Mouse (Mus musculus) inflammation-experienced regulatory T-cells, adult 6 months (primary cell): Measurements from ENCODE around the gene Gm47969. TPM values are rescaled to one million over a fixed set of nuclear protein-coding genes. Genes with fewer than 3 reads are reported as not detected.
A peak's percentile ranks its signal among the peaks of the same experiment; 100 is the strongest.
"Not testable (repeated sequence)": the region's sequence is repeated elsewhere in the genome, so short reads cannot be mapped to it uniquely, and the experiment has no call there.

Source experiments
- ATAC-seq: one replicate; pipeline ENCODE4 v1.8.0; 2017
- polyA plus RNA-seq, 3 experiments: library from polyadenylated mRNA; unstranded; fragments of 100-300 nt; shearing (Covaris generic); gene quantifications; one replicate each; pipeline ENCODE4 v1.2.1; 2017

Gm47969 gene
- polyA plus RNA-seq: not detected

DNA sequence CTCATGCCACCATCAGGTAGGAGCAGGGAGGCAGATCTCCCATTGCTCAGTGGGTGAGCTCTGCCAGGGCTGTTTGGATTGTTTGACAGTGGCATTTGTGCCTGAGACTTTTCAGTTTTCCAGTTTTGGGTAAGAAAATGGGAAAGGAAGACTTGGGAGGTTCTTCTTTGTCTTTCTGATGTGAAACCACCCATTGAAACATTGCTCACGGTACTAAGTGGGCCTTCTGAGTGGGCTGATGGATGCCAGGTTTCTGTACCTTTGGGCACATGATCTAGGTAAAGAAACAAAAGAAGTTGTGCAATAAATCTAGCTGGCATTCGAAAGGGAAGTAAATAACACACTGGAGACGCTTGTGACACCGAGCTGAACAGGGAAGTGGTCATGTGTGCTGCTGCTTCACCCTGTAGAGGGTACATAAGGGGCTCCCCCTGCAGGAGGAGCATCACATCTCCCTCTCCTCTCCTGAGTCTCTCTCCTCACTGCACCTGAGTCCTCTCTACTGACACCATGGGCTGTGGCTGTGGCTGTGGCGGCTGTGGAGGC, at the start of gene Gm47969:
Gene Gm47969 (plus strand): TSS at position 51 of the 546 bp plus-strand sequence.
- ATAC-seq: no peak

DNA sequence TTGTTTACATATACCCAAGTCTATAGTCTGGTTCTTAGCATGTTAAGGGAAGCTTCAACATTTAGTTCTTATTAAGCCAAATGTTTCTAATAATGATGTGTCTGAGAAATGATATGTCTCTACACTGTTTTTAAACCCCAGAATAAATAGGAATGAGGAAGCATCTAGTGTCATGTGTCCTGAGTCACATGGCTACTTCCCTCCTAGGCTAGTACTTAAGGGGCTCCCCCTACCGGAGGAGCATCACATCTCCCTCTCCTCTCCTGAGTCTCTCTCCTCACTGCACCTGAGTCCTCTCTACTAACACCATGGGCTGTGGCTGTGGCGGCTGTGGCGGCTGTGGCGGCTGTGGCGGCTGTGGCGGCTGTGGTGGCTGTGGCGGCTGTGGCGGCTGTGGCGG, 44.4 kb upstream of the Gm47969 start, which contains the start of gene Gm47959:
Gene Gm47959 (plus strand): TSS at position 243 of the 400 bp plus-strand sequence.
- ATAC-seq: not testable (repeated sequence)

DNA sequence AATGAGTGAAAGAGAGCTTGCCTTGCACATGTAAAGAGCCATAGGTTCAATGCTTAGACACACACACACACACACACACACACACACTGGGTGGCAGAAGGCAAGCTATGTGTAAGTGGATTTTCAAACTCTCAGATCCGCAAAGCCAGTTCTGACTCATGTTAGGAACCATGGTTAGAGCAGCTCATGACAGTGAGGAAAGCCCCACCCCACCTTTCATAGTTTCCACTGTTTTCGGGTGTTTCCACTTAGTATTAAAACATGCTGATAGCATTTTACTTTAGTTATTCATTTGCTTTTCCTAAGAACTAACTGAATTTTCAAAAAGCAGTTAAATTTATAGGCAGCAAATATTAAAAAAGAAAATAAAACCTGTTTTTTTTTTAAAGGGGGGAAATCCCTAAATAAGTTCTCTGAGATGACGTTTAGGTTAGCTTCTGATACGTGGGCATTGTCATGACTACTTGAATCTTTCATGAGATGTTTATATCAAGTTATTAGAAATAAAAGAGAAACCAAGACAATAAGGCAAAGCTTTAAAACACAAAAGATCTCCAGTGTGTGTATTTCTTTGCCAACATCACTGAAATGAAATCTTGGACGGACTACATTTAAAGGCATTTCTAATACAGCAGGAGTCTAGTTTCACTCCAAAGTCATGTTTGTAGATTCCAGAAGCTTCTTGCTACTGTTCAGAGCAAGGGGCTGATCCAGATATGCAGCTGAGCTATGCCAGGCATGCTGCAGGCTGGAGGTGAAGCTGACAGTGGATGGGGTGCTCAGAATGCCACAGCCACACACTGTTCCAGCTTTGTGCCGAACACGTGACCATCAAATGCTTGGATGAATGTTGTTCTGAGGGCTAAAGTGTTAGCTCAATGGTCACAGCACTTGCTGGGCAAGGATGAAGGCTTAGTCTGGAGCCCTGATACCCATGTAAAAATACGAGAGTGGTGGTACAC, 38.2 kb upstream of the Gm47969 start:
- peak; percentile 93 for ATAC-seq

DNA sequence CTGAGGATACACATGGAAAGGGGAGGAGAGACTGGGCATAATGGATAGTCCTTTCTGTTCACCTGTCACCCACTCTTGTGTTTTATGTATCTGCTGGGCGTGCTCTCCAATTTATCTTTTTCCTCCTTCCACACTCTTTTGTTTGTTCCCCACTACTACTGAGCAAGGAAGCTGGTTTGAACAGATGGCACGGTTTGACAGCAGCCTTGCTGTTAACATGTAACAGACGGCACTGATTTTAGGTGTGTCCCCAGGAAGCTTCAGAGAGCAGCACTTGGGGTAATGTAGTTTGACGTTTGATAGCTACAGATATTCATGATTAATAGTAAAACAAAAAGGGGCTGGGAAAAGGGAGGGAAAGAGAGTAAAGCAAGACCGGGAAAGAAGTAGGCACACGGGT, 37.3 kb upstream of the Gm47969 start:
- ATAC-seq: no peak

DNA sequence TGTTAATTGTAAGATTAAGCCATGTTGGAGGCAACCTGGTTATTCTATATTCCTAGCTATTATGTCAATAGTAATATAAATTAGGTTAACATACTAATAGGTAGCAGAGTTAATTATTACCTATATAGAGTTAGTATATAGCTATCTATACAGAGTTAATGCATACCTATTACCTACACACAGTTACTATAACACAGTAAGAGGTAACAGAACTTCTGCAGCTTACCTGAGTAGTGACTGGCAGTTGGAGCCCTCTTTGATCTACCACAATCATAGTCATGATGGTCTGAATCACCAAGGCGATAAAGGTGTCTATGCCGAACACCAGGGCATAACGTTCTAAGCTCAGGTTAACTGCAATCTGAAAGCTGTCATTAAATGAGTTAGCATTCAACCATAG, 30.3 kb upstream of the Gm47969 start:
- no peak for ATAC-seq

DNA sequence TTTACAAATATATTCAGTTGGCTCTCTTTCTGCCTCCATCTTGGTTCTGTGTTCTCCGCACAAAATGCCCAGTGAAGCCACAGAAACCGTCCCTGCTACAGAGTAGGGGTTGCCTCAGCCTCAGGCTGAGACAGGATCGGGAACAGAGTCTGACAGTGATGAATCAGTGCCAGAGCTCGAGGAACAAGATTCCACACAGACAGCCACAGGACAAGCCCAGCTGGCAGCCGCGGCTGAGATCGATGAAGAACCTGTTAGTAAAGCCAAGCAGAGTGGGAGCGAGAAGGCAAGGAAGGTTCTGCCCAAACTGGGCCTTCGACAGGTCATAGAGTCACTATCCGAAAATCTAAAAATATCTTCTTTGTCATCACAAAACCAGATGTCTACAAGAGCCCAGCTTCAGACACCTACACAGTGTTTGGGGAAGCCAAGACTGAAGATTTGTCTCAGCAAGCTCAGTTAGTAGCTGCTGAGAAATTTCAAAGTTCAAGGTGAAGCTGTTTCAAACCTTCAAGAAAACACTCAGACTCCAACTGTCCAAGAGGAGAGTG, 29.3 kb upstream of the Gm47969 start:
- no peak for ATAC-seq

DNA sequence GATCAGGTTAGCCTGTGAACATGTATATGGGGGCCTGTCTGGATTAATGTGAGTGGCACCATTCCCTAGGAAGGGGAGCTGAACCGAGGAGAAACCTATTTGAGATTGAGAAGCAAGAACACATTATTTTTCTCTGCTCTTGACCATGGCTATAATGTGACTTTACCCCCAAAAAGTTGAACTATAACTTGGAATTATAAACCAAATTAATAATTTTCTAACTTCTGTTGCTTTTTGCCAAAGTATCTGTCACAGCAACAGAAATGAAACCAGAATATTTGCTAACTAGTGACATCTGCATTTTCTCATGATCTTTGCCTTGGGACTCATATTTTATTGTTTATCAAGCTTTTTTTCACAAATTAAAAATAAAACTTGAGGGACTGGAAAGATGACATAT, 28.2 kb upstream of the Gm47969 start:
- ATAC-seq: no peak

DNA sequence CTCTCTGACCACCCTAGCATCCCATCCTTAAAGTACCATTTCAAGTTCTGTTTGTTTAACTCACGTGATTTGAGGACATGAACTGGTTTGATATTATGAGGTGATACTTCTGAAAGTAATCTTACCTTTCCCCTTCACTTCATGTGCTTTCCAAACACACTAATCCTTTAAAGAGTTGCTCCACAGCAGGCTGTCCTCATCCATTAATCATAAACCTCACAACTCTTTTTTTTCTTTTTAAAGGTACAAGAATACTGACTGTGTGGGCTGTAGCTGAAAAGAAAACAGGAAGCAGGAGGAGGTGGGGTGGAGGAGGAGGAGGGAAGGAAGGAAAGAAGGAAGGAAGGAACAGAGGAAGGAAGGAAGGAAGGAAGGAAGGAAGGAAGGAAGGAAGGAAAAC, 12.8 kb upstream of the Gm47969 start:
- ATAC-seq: no peak

DNA sequence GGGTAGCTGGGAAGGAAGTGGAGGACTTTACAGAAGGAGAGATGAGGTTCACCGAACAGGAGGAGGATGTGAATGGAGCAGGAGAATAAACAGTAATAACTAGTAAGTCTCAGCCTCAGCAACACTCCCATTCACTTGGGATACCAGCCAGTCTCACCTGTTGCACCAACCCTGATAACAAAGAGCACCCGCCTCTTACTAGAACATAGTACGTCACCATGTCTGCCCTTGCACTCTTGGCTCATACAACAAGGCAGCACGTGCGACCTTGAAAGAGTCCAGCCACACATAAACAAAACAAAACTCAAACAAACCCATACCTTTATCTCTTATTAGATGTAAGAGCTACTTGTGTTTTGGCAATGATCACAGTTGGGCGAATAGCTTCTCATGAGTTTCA, 12.2 kb upstream of the Gm47969 start:
- no peak for ATAC-seq

DNA sequence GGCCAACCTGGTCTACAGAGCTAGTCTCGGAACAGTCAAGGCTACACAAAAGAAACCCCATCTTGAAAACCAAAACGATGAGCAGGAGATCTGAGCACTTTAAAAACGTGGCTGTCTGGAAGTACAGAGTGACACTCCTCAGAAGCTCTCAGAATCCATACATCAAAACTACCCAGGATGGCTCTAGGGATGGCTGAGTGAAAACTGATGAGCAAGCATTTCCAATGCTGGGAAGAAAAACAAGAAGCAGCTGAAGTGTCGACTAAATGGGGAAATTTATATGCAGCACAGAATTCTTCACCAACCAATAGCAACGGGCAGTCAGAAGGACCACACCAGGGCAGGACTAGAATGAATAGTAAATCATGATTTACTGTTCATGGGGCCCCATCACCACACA, 10.2 kb upstream of the Gm47969 start:
- no peak for ATAC-seq

DNA sequence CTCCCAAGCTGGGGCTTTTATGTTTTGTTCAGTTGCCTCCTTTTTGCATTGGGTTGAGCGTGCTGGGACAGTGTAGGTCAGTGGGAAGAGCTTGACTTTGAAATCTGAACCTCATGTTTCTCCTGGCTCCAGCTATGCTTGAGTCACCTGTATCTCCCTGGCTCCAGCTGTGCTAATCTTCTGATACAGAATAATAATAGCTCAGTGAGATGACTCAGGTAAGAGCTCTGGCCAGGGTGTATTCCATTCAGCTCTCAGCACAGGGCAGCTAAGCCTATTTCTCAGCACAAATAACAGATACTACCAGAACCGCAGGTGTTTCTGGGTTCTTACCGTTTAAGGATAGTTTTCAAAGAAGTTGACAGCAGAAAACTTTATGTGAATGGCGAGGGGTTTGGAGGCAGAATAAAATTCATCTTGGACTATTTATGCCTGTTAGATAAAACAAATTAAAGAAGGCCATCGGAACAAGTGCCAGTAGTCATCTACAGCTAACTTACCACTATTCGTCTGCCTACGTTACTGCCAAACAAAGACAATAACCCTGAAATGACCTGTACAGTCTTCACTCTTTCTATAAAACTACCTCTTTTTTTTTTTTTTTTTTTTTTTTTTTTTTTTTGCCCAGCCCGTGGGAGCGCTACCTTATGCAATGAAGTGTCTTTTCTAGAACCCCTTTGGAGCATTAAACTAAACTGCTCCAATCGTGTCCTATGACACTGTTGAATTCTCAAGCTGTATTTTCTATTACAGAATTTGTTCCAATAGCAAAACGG, 7.7 kb upstream of the Gm47969 start:
- no peak for ATAC-seq

DNA sequence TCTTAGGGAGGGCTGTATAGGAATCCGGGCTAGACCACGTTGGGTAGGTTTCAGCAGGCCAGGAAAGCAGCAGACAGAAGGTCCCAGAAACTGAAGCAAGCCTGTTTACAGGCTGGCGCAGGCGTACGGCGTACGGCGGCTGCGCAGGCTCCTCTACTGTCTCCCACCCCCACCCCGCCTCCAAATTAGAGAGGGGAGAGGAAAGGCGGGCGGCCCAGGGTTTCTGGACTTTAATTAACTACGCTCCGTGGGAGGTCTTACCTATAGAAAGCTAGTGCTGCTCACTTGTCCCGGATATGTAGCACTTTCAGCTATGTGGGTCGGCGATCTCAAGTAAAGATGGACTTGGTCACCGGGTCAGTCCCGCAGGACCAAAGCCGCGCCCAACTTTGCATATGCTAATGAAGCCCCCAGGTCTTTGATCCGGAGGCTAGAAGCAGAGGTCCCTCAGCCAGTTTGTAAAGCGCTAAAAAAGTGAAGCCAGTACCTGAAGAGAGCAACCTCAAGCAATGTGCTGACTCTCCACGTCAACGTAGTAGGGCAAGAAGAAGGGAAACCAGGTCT, 6.5 kb upstream of the Gm47969 start, which contains the start of gene Slc19a3:
Gene Slc19a3 (minus strand): TSS at position 340 of the 564 bp plus-strand sequence.
- no peak for ATAC-seq

DNA sequence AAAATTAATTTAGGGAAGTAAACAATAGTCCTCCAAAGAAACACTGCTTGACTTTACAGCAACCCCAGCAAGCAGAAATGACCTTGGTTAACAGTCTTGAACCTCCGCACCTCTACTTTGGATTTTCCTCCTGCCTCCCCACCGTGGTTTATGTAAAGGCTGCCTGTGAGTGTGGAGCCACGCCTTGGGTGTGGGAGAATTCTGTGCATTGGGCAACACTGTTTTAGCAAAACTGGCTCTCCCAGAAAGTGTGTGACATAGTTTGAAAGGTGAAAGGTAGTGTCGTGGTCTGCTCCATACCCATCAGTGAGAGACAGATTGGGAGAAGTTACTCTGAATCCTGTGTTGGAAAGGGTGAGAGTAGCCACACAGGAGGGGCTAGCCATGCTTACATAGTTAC, 5.7 kb upstream of the Gm47969 start:
- ATAC-seq: no peak

DNA sequence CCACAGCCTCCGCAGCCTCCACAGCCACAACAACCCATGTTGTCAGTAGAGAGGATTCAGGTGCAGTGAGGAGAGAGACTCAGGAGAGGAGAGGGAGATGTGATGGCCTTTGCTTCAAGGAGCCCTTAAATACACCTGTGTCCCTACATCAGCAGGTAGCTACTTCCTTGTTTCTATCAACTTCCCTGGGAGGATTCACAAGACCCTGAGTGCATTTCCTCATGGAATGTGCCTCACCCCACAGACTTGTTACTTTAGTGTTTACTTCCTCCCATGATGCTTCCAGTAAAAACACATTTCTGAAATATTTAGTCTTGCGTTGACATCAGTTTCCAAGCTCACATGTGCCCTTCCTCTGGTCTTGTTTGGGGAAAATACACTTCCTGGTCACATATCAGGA, 2.4 kb upstream of the Gm47969 start, which contains the start of gene Krtap28-10:
Gene Krtap28-10 (minus strand): TSS at position 101 of the 400 bp plus-strand sequence.
- ATAC-seq: no peak

DNA sequence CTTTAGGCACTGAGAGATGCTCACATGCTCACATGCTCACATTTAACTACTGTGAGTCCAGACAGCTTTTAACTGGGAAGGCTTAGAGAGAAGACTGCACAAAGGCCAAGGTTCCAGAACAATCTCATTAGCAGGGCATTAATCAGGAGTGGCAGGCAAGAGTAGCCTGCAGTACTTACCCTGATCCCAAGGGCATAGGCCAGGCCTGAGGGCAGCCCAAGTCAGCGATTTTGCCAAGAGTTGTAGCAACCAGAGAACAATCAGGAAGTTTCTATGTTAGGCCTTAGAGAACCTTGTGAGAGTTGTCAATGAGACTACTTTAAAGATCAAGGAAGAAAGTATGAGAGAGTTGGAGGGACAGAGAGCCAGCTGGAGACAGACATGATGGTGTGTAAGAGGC, 13.7 kb downstream of the Gm47969 start:
- ATAC-seq: no peak

DNA sequence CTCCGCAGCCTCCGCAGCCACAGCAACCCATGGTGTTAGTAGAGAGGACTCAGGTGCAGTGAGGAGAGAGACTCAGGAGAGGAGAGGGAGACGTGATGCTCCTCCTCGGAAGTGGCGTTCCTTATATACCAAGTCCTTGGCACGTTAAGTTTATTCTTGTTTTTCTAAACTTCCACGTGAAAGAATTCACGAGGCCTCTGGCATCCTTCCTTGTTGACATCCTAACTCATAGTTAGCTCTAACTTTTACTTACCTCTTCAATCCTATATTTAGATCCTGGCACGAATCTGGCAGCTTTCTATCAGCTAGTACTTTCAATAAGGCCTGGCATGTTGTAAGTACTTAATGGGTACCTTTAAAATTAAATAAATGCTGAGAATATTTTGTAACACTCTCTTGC, 14.5 kb downstream of the Gm47969 start, which contains the start of gene A030005K14Rik:
Gene A030005K14Rik (minus strand): TSS at position 101 of the 400 bp plus-strand sequence.
- ATAC-seq: no peak

DNA sequence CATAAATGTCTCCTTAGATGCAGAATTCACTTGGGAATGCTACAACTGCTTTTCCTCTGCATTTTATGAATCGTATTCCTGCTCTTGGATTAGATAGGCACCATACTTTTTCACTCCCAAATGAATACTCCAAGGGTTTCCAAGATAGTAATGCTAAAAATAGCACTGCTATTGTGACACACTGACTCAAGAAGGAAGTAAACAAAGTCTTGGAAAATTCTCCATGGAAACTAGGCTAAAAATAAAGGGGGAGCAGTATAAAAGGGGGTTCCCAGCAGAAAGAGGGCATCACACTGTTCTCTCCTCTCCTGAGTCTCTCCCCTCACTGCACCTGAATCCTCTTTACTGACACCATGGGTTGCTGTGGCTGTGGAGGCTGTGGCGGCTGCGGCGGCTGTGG, 15.9 kb downstream of the Gm47969 start, which contains the start of gene Krtap28-13:
Gene Krtap28-13 (plus strand): TSS at position 288 of the 400 bp plus-strand sequence.
- ATAC-seq: no peak

DNA sequence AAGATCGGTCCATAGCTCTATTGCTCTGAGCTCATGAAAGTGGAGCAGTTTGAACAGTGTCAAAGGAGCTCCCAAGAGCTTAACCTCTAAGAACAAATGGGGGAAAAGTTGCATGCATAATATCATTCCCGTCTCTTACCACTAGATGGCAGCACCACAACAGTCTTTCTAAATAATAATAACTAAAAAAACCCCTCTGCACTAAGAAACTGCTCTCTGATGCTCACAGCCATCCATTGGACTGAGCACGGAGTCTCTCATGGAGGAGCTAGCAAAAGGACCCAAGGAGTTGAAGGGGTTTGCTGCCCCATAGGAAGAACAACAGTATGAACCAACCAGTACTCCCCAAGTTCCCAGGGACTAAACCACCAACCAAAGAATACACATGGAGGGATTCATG, 20.1 kb downstream of the Gm47969 start:
- ATAC-seq: peak; percentile 65

DNA sequence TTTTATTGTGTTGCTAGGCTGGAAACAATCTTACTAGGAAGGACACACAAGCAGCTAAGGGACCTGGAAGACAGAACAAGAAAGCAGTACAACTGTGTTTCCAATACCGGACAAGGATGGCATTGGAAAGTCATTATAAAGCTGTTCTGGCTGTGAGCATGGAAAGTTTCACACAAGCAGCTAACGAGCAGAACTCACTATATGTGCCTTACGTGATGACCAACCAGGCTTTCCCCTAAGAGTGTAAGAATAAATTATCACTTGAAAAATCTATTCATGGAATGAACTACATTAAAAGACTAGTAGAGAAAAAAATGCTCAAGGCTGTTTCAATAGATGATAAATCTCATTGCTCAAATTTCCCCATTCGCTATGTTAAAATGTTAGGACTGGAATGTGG, 21.8 kb downstream of the Gm47969 start:
- ATAC-seq: no peak

DNA sequence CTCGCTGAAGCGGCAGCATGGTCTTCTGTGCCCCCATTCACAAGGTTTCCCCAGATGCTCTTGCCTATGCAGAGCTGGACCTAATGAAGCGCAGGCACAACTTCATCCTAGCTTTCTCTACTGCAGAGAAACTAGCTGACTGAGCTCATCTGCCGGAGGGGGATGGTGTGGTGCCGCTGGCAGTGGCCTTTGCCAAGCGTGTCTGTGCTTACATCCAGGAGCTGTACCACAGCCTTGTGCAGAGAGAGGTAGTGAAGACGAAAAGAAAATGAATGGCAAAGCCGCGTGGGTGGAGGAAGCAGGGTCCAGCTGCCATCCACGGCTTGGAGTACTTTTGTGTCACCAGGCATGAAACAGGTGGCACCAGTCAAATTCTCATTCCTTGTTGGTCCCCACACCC, 22.5 kb downstream of the Gm47969 start:
- no peak for ATAC-seq

DNA sequence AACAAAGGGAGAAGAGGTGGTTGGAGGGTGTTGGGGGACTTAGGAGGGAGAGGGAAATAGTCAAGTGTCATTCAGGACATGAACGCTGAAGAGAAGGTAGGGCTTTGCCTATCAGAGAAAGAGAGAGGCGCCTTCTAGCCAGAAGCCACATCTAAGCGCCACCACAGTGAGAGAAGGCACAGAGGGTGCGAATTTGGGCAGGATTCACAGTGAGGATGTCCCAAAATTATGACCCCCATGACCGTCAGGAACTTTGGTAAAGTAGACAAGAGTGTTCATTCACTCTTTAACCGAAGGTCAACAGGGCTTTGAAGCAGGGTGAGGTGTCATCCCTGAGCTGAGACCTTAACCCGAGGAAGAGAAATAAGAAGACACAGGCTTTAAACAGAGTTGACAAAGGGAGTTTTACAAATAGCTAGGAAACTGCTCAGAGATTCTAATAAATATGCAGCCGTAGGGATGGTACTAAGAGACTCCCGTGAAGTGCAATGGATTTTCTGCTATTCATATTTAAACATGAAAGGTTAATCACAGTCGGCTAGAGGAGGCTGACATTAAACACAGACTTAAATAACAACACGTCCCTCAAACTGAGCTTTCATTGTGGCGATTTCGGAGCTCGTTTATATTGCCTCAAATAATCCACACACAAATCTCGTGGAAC, 30.9 kb downstream of the Gm47969 start:
- ATAC-seq: no peak
